Mouse (Mus musculus) CH12.LX (cell line): ENCODE results near the gene Gm37240. TPM values are rescaled to one million over a fixed set of nuclear protein-coding genes. Genes with fewer than 3 reads are reported as not detected.

Experiments used
- DNase-seq: peaks from one replicate; pipeline ENCODE4 v3.0.0-alpha.2; 2013; ENCODE audit errors: extremely low read depth
- H3K27ac ChIP-seq: 2 replicates; pipeline ENCODE4 v1.5.1; 2012; ENCODE audit warnings: low read depth, mild to moderate bottlenecking, control low read depth, moderate library complexity; ENCODE audit not compliant: insufficient read depth
- H3K27me3 ChIP-seq: replicated peaks from 2 replicates; pipeline ENCODE3; 2012; ENCODE audit warnings: inconsistent platforms
- H3K36me3 ChIP-seq, 2 experiments: replicated peaks in 1 of 2; 2 replicates each; pipeline versions ENCODE3 to v1.6.1; 2012; ENCODE audit warnings: inconsistent platforms in 1 of 2, low read length in 1 of 2, mild to moderate bottlenecking in 1 of 2, mixed read lengths in 1 of 2, moderate library complexity in 1 of 2; ENCODE audit not compliant: control insufficient read depth in 1 of 2, insufficient read depth in 1 of 2
- H3K4me1 ChIP-seq, 2 experiments: 2 replicates each; pipeline ENCODE4 v1.6.1; 2012; ENCODE audit warnings: inconsistent platforms in 1 of 2, moderate library complexity in 1 of 2; ENCODE audit not compliant: insufficient read depth in 2 of 2, control insufficient read depth in 1 of 2
- H3K4me2 ChIP-seq: 2 replicates; pipeline ENCODE4 v1.6.1; 2012; ENCODE audit warnings: low read depth, mild to moderate bottlenecking, control low read depth; ENCODE audit not compliant: poor library complexity, insufficient read depth, severe bottlenecking
- H3K4me3 ChIP-seq, 3 experiments: fragments of 150-350 bp in 1 of 3; sonication (generic) in 1 of 3; replicated peaks in 1 of 3; 2 replicates each; pipeline versions ENCODE3 to v1.5.1; 2011 to 2012; ENCODE audit warnings: low read depth in 2 of 3, low read length in 2 of 3, mild to moderate bottlenecking in 2 of 3, moderate library complexity in 2 of 3, control low read depth in 1 of 3, improper control_type of control experiment in 1 of 3, inconsistent platforms in 1 of 3, mixed read lengths in 1 of 3; ENCODE audit not compliant: poor library complexity in 1 of 3
- H3K79me2 ChIP-seq: replicated peaks from 2 replicates; pipeline ENCODE4 v1.6.1; 2012; ENCODE audit warnings: mild to moderate bottlenecking, moderate library complexity; ENCODE audit not compliant: control insufficient read depth, poor library complexity, insufficient read depth, severe bottlenecking; ENCODE audit errors: extremely low read depth
- H3K9ac ChIP-seq: 2 replicates; pipeline ENCODE4 v1.6.1; 2012; ENCODE audit warnings: low read depth, mild to moderate bottlenecking, control low read depth, moderate library complexity; ENCODE audit not compliant: insufficient read depth
- H3K9me3 ChIP-seq: replicated peaks from 2 replicates; pipeline ENCODE3; 2012; ENCODE audit warnings: low read length, inconsistent platforms, mixed read lengths
- BHLHE40 ChIP-seq: IDR thresholded peaks from 2 replicates; pipeline ENCODE4 v1.6.1; 2011; ENCODE audit warnings: mild to moderate bottlenecking, low read depth, low read length, improper control_type of control experiment
- CHD1 ChIP-seq: IDR thresholded peaks from 2 replicates; pipeline ENCODE4 v1.6.1; 2012; ENCODE audit warnings: low read depth, low read length, improper control_type of control experiment, inconsistent platforms
- CHD2 ChIP-seq: IDR thresholded peaks from 2 replicates; pipeline ENCODE4 v1.6.1; 2011; ENCODE audit warnings: low read length, improper control_type of control experiment
- CTCF ChIP-seq, 2 experiments: IDR thresholded peaks in 1 of 2; conservative IDR thresholded peaks in 1 of 2; 2 replicates each; pipeline ENCODE4 v1.5.1; 2011 to 2012; ENCODE audit warnings: low read depth in 2 of 2, low read length in 2 of 2, improper control_type of control experiment in 1 of 2, inconsistent platforms in 1 of 2, mild to moderate bottlenecking in 1 of 2, moderate library complexity in 1 of 2
- E2F4 ChIP-seq: IDR thresholded peaks from 2 replicates; pipeline ENCODE4 v1.6.1; 2011; ENCODE audit warnings: low read depth, low read length, improper control_type of control experiment; ENCODE audit not compliant: insufficient replicate concordance
- ELF1 ChIP-seq: IDR thresholded peaks from 2 replicates; pipeline ENCODE4 v1.6.1; 2014; ENCODE audit warnings: low read depth, mild to moderate bottlenecking, inconsistent platforms, low read length, improper control_type of control experiment
- ETS1 ChIP-seq: conservative IDR thresholded peaks from 2 replicates; pipeline ENCODE4 v1.6.1; 2012; ENCODE audit warnings: low read depth, mild to moderate bottlenecking, inconsistent platforms, low read length, improper control_type of control experiment, moderate library complexity
- GABPA ChIP-seq: IDR thresholded peaks from 2 replicates; pipeline ENCODE4 v1.6.1; 2012; ENCODE audit warnings: low read depth, low read length, improper control_type of control experiment, inconsistent platforms; ENCODE audit not compliant: insufficient replicate concordance
- IRF4 ChIP-seq: IDR thresholded peaks from 2 replicates; pipeline ENCODE4 v1.6.1; 2014; ENCODE audit warnings: low read depth, mild to moderate bottlenecking, inconsistent platforms, low read length, improper control_type of control experiment
- JUN ChIP-seq: IDR thresholded peaks from 2 replicates; pipeline ENCODE4 v1.6.1; 2011; ENCODE audit warnings: low read depth, mild to moderate bottlenecking, low read length, improper control_type of control experiment, moderate library complexity; ENCODE audit not compliant: insufficient read depth
- JUND ChIP-seq: conservative IDR thresholded peaks from 2 replicates; pipeline ENCODE4 v1.6.1; 2011; ENCODE audit warnings: low read depth, low read length, improper control_type of control experiment
- KAT2A ChIP-seq: IDR thresholded peaks from 2 replicates; pipeline ENCODE4 v1.6.1; 2012; ENCODE audit warnings: low read length, improper control_type of control experiment, inconsistent platforms; ENCODE audit not compliant: insufficient replicate concordance
- MAX ChIP-seq: IDR thresholded peaks from 2 replicates; pipeline ENCODE4 v1.6.1; 2011; ENCODE audit warnings: low read length, improper control_type of control experiment
- MXI1 ChIP-seq: IDR thresholded peaks from 2 replicates; pipeline ENCODE4 v1.6.1; 2011; ENCODE audit warnings: mild to moderate bottlenecking, low read depth, low read length, improper control_type of control experiment
- MYC ChIP-seq: IDR thresholded peaks from 2 replicates; pipeline ENCODE4 v1.6.1; 2011; ENCODE audit warnings: low read depth, mild to moderate bottlenecking, improper control_type of control experiment, low read length
- NELFE ChIP-seq: IDR thresholded peaks from 2 replicates; pipeline ENCODE4 v1.6.1; 2011; ENCODE audit warnings: low read depth, low read length, improper control_type of control experiment
- PAX5 ChIP-seq: IDR thresholded peaks from 2 replicates; pipeline ENCODE4 v1.6.1; 2012; ENCODE audit warnings: low read length, inconsistent platforms, mixed read lengths
- POLR2A ChIP-seq: IDR thresholded peaks from 2 replicates; pipeline ENCODE4 v1.6.1; 2011; ENCODE audit warnings: low read depth, mild to moderate bottlenecking, improper control_type of control experiment, low read length
- RCOR1 ChIP-seq: conservative IDR thresholded peaks from 2 replicates; pipeline ENCODE4 v1.6.1; 2012; ENCODE audit warnings: low read depth, mild to moderate bottlenecking, inconsistent platforms, low read length, improper control_type of control experiment
- SIN3A ChIP-seq: IDR thresholded peaks from 2 replicates; pipeline ENCODE4 v1.6.1; 2012; ENCODE audit warnings: low read length, improper control_type of control experiment, inconsistent platforms
- SMC3 ChIP-seq: IDR thresholded peaks from 2 replicates; pipeline ENCODE4 v1.6.1; 2011; ENCODE audit warnings: low read depth, low read length, improper control_type of control experiment
- TBP ChIP-seq: conservative IDR thresholded peaks from 2 replicates; pipeline ENCODE4 v1.6.1; 2011; ENCODE audit warnings: low read depth, low read length, improper control_type of control experiment
- TCF12 ChIP-seq: IDR thresholded peaks from 2 replicates; pipeline ENCODE4 v1.6.1; 2014; ENCODE audit warnings: low read depth, mild to moderate bottlenecking, inconsistent platforms, low read length, improper control_type of control experiment
- UBTF ChIP-seq: IDR thresholded peaks from 2 replicates; pipeline ENCODE4 v1.6.1; 2012; ENCODE audit warnings: low read depth, mild to moderate bottlenecking, inconsistent platforms, low read length, improper control_type of control experiment, moderate library complexity
- USF1 ChIP-seq: IDR thresholded peaks from 2 replicates; pipeline ENCODE4 v1.6.1; 2014; ENCODE audit warnings: low read depth, mild to moderate bottlenecking, inconsistent platforms, low read length, improper control_type of control experiment
- USF2 ChIP-seq: conservative IDR thresholded peaks from 2 replicates; pipeline ENCODE4 v1.6.1; 2011; ENCODE audit warnings: low read depth, low read length, improper control_type of control experiment
- dilution Hi-C: fragments of 300-500 bp; cut with MboI; formaldehyde crosslinking; loops from 2 replicates; pipeline ENCODE4 v1.14.3; 2020; ENCODE audit warnings: low sequenced_read_pairs; ENCODE audit not compliant: extremely low pct_unique_long_range_greater_than_20kb, extremely low pct_ligation_motif_present
- in situ Hi-C: fragments of 300-500 bp; cut with MboI; formaldehyde crosslinking; loops from 3 replicates; pipeline ENCODE4 v1.14.3; 2019; ENCODE audit warnings: low sequenced_read_pairs, low pct_ligation_motif_present, low pct_unique_long_range_greater_than_20kb, mixed read lengths
- polyA plus RNA-seq: library from polyadenylated mRNA; unstranded; fragments of >175 nt; gene quantifications from 2 replicates; pipeline ENCODE4 v1.2.1, GENCODE M21; 2012; ENCODE audit warnings: low read depth; ENCODE audit not compliant: insufficient read length
- total RNA-seq, 2 experiments: library from RNA; depleted of rRNA; stranded (reverse); fragments of 300-350 nt in 1 of 2; fragments of >200 nt in 1 of 2; gene quantifications; 2 replicates each; pipeline ENCODE4 v1.2.3; 2012 to 2014

The Gm37240 gene
- total and polyA plus RNA-seq, 3 experiments = 0.08 to 0.19 (median 0.14) TPM

- no peaks in the 10 kb centered on the region for H3K79me2 ChIP-seq
- H3K4me3 ChIP-seq = no peak overlapping the region
- in situ Hi-C loops (no loop called here), dilution Hi-C loops (no loop called here)
- H3K9ac ChIP-seq = no peak overlapping the region
- no peaks in the 10 kb centered on the region for H3K27me3 ChIP-seq
- H3K4me1 ChIP-seq = peaks cover 7 to 19% of the 10 kb centered on the region in 2 experiments
- TF ChIP-seq CTCF (conservative IDR thresholded peaks at IDR 0.05 in 1 of 2, IDR thresholded peaks at IDR 0.05 in 1 of 2; ENCODE audit: low read depth in 2 of 2, low read length in 2 of 2) = no peak
- no peak for TF ChIP-seq USF1
- TF ChIP-seq JUN = no peak
- TF ChIP-seq SIN3A = no peak
- no peak for TF ChIP-seq NELFE
- TF ChIP-seq ELF1 = no peak
- no peak for TF ChIP-seq SMC3
- no peak for TF ChIP-seq CHD1
- no peak for TF ChIP-seq MXI1
- TF ChIP-seq ETS1 = no peak
- no peak for TF ChIP-seq CHD2
- no peak overlapping the region for H3K4me2 ChIP-seq
- no peak overlapping the region for H3K27ac ChIP-seq
- DNase-seq = no peak
- H3K36me3 ChIP-seq = no peaks in the 10 kb centered on the region
- H3K9me3 ChIP-seq = no peaks in the 10 kb centered on the region
Observed at GRCm38 (mm10) chr3:85254526-85254925, 632.8 kb downstream of the Gm37240 start.

GRCm38 (mm10) chr3:85251631-85252030, 635.7 kb downstream of the Gm37240 start:
- Histone ChIP-seq H3K9me3 (no peaks in the 10 kb centered on the region), H3K27me3 (no peaks in the 10 kb centered on the region), H3K4me1 (peaks cover 7 to 20% of the 10 kb centered on the region in 2 experiments), H3K36me3 (no peaks in the 10 kb centered on the region), H3K27ac (no peak overlapping the region), H3K9ac (no peak overlapping the region), H3K4me2 (no peak overlapping the region), H3K79me2 (no peaks in the 10 kb centered on the region), H3K4me3 (no peak overlapping the region)
- DNase-seq = no peak
- in situ Hi-C loops = no loop called here
- dilution Hi-C loops = no loop called here
- no peak for TF ChIP-seq POLR2A
- TF ChIP-seq JUND = no peak
- TF ChIP-seq E2F4 = no peak
- no peak for TF ChIP-seq PAX5
- TF ChIP-seq KAT2A = no peak
- TF ChIP-seq MAX = no peak
- no peak for TF ChIP-seq USF2
- TF ChIP-seq MYC = no peak
- TF ChIP-seq NELFE = no peak
- TF ChIP-seq BHLHE40 = no peak
- no peak for TF ChIP-seq TCF12
- TF ChIP-seq IRF4 = no peak
- TF ChIP-seq RCOR1 = no peak
- TF ChIP-seq UBTF = no peak
- TF ChIP-seq GABPA = no peak
- TF ChIP-seq SIN3A = no peak
- no peak for TF ChIP-seq TBP
- TF ChIP-seq CHD2 = no peak
